In the genomic region with DNA sequence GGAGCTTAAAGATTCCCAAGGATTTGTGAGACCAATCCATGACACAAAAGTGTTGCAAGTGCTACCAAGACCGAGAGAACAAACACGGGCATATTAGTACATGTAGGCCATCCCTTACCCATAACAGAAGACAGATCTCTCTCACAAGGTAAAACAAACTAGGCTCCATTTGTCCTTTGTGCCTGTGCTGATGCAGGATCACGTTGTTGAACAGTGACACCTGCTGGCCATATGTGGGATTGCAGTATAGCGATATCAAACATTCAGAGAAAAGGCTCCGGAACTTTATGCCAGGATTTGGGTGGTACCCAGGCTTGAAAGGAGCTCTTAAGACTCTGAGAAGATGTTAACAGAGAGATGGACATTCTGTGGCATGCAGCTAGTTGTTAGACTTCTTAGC, we compare ENCODE assay signal across 9 mouse cellular contexts. TPM values are rescaled to one million over a fixed set of nuclear protein-coding genes. Genes with fewer than 3 reads are reported as not detected.
DNase-seq lines count a peak whose midpoint lies in the region; ATAC-seq and TF ChIP-seq lines count a peak whose summit lies in the region.
"Had no signal": no experiment of that assay in that cellular context is flagged by ENCODE, and none has a peak within 500 bp of the region (broad histone marks: within the 10 kb centered on the region; RNA-seq: fewer than 3 reads in every experiment).

No protein-coding gene starts in this region.

- ATAC-seq in midbrain, embryonic 14.5 days (ENCODE audit: low FRiP score, low TSS enrichment) = no peak
- ATAC-seq in midbrain, embryonic 13.5 days = no peak
- ATAC-seq in embryonic facial prominence, embryonic 14.5 days (ENCODE audit: low read depth) = no peak
- ATAC-seq in inflammation-experienced regulatory T-cells, adult 6 months = no peak

- peaks cover 9% of the 10 kb centered on the region; the same call in 1 of the 2 replicates for H3K4me1 ChIP-seq in midbrain, embryonic 14.5 days (ENCODE audit: control insufficient read depth, insufficient read depth, low read length)
- peaks cover 19% of the 10 kb centered on the region for H3K4me1 ChIP-seq in midbrain, embryonic 13.5 days (replicated peaks)
- H3K4me1 ChIP-seq in embryonic facial prominence, embryonic 14.5 days (ENCODE audit: control insufficient read depth, insufficient read depth, low read length) = peaks cover 6% of the 10 kb centered on the region; the same call in 1 of the 2 replicates
- H3K4me1 ChIP-seq in lung, adult 2 months (ENCODE audit: control insufficient read depth, insufficient read depth, low read length) = no peaks in the 10 kb centered on the region

- DNase-seq in midbrain, embryonic 14.5 days = peak; percentile 92
- DNase-seq in adrenal gland, postnatal 36 days = peak; percentile 79 to 84
- DNase-seq in embryonic facial prominence, embryonic 14.5 days (ENCODE audit: low spot score) = peak; percentile 85
- peak; percentile 89 for DNase-seq in kidney, postnatal 4 days
- peak; percentile 81 for DNase-seq in lung, adult 2 months
- DNase-seq in skeletal muscle tissue, adult 2 months (ENCODE audit: low read depth, low spot score) = peak; percentile 72

- no peak overlapping the region for H3K4me3 ChIP-seq in midbrain, embryonic 14.5 days (replicated peaks; ENCODE audit: low read depth, low read length)
- no peak overlapping the region for H3K4me3 ChIP-seq in midbrain, embryonic 13.5 days (replicated peaks)
- H3K4me3 ChIP-seq in embryonic facial prominence, embryonic 14.5 days (ENCODE audit: low read depth, low read length) = no peak overlapping the region
- H3K4me3 ChIP-seq in lung, adult 2 months (replicated peaks; ENCODE audit: extremely low read depth, low read depth, low read length) = no peak overlapping the region
- H3K4me3 ChIP-seq: heart, embryonic 15.5 days had no signal

- no peak overlapping the region for H3K9ac ChIP-seq in midbrain, embryonic 14.5 days (replicated peaks; ENCODE audit: low read length)
- no peak overlapping the region for H3K9ac ChIP-seq in midbrain, embryonic 13.5 days (replicated peaks)
- no peak overlapping the region for H3K9ac ChIP-seq in embryonic facial prominence, embryonic 14.5 days (ENCODE audit: low read depth, low read length)
- H3K9ac ChIP-seq: heart, embryonic 15.5 days had no signal

- peak; percentile 65 for TF ChIP-seq CTCF in lung, adult 2 months (IDR thresholded peaks at IDR 0.05; ENCODE audit: insufficient read depth, low read length)

- TF ChIP-seq POLR2A in lung, adult 2 months (IDR thresholded peaks at IDR 0.05; ENCODE audit: borderline replicate concordance, extremely low read depth, low read depth, low read length) = no peak

- no peak overlapping the region for H3K27ac ChIP-seq in midbrain, embryonic 14.5 days (replicated peaks; ENCODE audit: low read depth, low read length)
- H3K27ac ChIP-seq in midbrain, embryonic 13.5 days = no peak overlapping the region
- no peak overlapping the region for H3K27ac ChIP-seq in embryonic facial prominence, embryonic 14.5 days (replicated peaks; ENCODE audit: low read depth, low read length)
- H3K27ac ChIP-seq: heart, embryonic 15.5 days had no signal

- H3K27me3 ChIP-seq in midbrain, embryonic 14.5 days (ENCODE audit: control insufficient read depth, insufficient read depth, low read length) = peaks cover 36% of the 10 kb centered on the region; the same call in 1 of the 2 replicates
- H3K27me3 ChIP-seq in midbrain, embryonic 13.5 days = peaks cover 42% of the 10 kb centered on the region
- H3K27me3 ChIP-seq in embryonic facial prominence, embryonic 14.5 days (replicated peaks; ENCODE audit: control insufficient read depth, insufficient read depth, low read length) = peaks cover 14% of the 10 kb centered on the region

- H3K4me2 ChIP-seq in midbrain, embryonic 14.5 days (ENCODE audit: low read length) = no peak overlapping the region
- no peak overlapping the region for H3K4me2 ChIP-seq in midbrain, embryonic 13.5 days (replicated peaks)
- H3K4me2 ChIP-seq in embryonic facial prominence, embryonic 14.5 days (ENCODE audit: low read depth, low read length) = no peak overlapping the region
- H3K4me2 ChIP-seq: heart, embryonic 15.5 days had no signal

- H3K9me3 ChIP-seq in midbrain, embryonic 14.5 days (ENCODE audit: control insufficient read depth, low read length) = no peaks in the 10 kb centered on the region
- H3K9me3 ChIP-seq in midbrain, embryonic 13.5 days = no peaks in the 10 kb centered on the region
- no peaks in the 10 kb centered on the region for H3K9me3 ChIP-seq in embryonic facial prominence, embryonic 14.5 days (ENCODE audit: control insufficient read depth, low read length)
- H3K9me3 ChIP-seq: heart, embryonic 15.5 days had no signal

- 5% methylated on average over 5 of the region's 5 CpGs for WGBS in midbrain, embryonic 14.5 days
- 7% methylated on average over 5 of the region's 5 CpGs for WGBS in midbrain, embryonic 13.5 days
- 4% methylated on average over 5 of the region's 5 CpGs for WGBS in embryonic facial prominence, embryonic 14.5 days
- 0% methylated on average over 5 of the region's 5 CpGs for WGBS in lung, adult 2 months

- H3K36me3 ChIP-seq in midbrain, embryonic 14.5 days (ENCODE audit: control insufficient read depth, insufficient read depth, low read length) = no peaks in the 10 kb centered on the region
- no peaks in the 10 kb centered on the region for H3K36me3 ChIP-seq in midbrain, embryonic 13.5 days
- H3K36me3 ChIP-seq in embryonic facial prominence, embryonic 14.5 days (ENCODE audit: control insufficient read depth, insufficient read depth, low read length) = no peaks in the 10 kb centered on the region
- H3K36me3 ChIP-seq: heart, embryonic 15.5 days had no signal

RNA-seq across cellular contexts. Expression of gene Spsb1, which starts 3.7 kb away (rescaled TPM):
- 3.3 and 4.2 TPM in 2 replicates for polyA plus RNA-seq in midbrain, embryonic 14.5 days (2014; fragmentation: Nextera tagmentation; extraction: Ambion mirVana)
- polyA plus RNA-seq in midbrain, embryonic 13.5 days (2015; fragmentation: Nextera tagmentation; extraction: Ambion mirVana) = 4.0 and 4.8 TPM in 2 replicates
- total RNA-seq in adrenal gland, postnatal 36 days (2021) = 10 to 100 TPM; 21.8 to 52.7 TPM
- 16.3 and 19.6 TPM in 2 replicates for polyA plus RNA-seq in embryonic facial prominence, embryonic 14.5 days (2014; fragmentation: Nextera tagmentation; extraction: Ambion mirVana)
- polyA plus RNA-seq in lung, adult 2 months (2012; rRNA removed) = 20.2 and 23.4 TPM in 2 replicates
- 1 to 10 TPM; 1.7 to 8.9 (median 7.9) TPM for polyA plus RNA-seq in inflammation-experienced regulatory T-cells, adult 6 months (2017; shearing (Covaris generic))

RNA-seq across cellular contexts. Expression of gene H6pd, which starts 50.3 kb away (rescaled TPM):
- polyA plus RNA-seq in midbrain, embryonic 14.5 days (2014; fragmentation: Nextera tagmentation; extraction: Ambion mirVana) = 1.5 and 1.7 TPM in 2 replicates
- polyA plus RNA-seq in midbrain, embryonic 13.5 days (2015; fragmentation: Nextera tagmentation; extraction: Ambion mirVana) = 1.7 and 1.9 TPM in 2 replicates
- total RNA-seq in adrenal gland, postnatal 36 days (2021) = 100 to 1,000 TPM; 152 to 160 TPM
- 14.1 and 14.7 TPM in 2 replicates for polyA plus RNA-seq in embryonic facial prominence, embryonic 14.5 days (2014; fragmentation: Nextera tagmentation; extraction: Ambion mirVana)
- 148 and 171 TPM in 2 replicates for polyA plus RNA-seq in lung, adult 2 months (2012; rRNA removed)
- polyA plus RNA-seq in inflammation-experienced regulatory T-cells, adult 6 months (2017; shearing (Covaris generic)) = 1 to 10 TPM; 4.1 to 5.9 (median 5.0) TPM
